Mouse (Mus musculus) spleen, adult 2 months (tissue): ENCODE measurements at regions not wholly inside any gene's neighbourhood (a gene's known extent, or its start where the extent isn't known, plus 50 kb on each side); places are given as distances from the start of the nearest gene placed in this dataset.

Experiments used
- DNase-seq, 2 experiments: peaks; one replicate each; pipeline versions ENCODE4 v3.0.0 to v3.0.0-alpha.2; 2012 to 2021; ENCODE audit warnings: low spot score in 2 of 2, low read depth in 1 of 2
- H3K27ac ChIP-seq: fragments of 200-500 bp; 2 replicates; pipeline ENCODE4 v1.5.1; 2012; ENCODE audit warnings: low read length, inconsistent platforms; ENCODE audit not compliant: insufficient read depth
- H3K27me3 ChIP-seq: fragments of 200-500 bp; 2 replicates; pipeline ENCODE4 v1.6.1; 2012; ENCODE audit warnings: mild to moderate bottlenecking, moderate library complexity, low read length, inconsistent platforms; ENCODE audit not compliant: control insufficient read depth, insufficient read depth
- H3K36me3 ChIP-seq: fragments of 200-500 bp; 2 replicates; pipeline ENCODE4 v1.6.1; 2012; ENCODE audit warnings: mild to moderate bottlenecking, low read length, inconsistent platforms; ENCODE audit not compliant: control insufficient read depth, insufficient read depth
- H3K4me1 ChIP-seq: fragments of 200-500 bp; 2 replicates; pipeline ENCODE4 v1.6.1; 2011; ENCODE audit warnings: inconsistent platforms; ENCODE audit not compliant: control insufficient read depth, insufficient read depth, insufficient read length
- H3K4me3 ChIP-seq: fragments of 200-500 bp; 2 replicates; pipeline ENCODE4 v1.5.1; 2011; ENCODE audit warnings: mild to moderate bottlenecking, inconsistent platforms; ENCODE audit not compliant: insufficient read depth, insufficient read length; ENCODE audit errors: extremely low read depth
- CTCF ChIP-seq: fragments of 200-500 bp; IDR thresholded peaks from 2 replicates; pipeline ENCODE4 v1.5.1; 2011; ENCODE audit warnings: mild to moderate bottlenecking, inconsistent platforms; ENCODE audit not compliant: insufficient read depth, insufficient read length, insufficient replicate concordance; ENCODE audit errors: extremely low read depth
- POLR2A ChIP-seq: fragments of 200-500 bp; IDR thresholded peaks from 2 replicates; pipeline ENCODE4 v1.6.1; 2011; ENCODE audit warnings: low read depth, low read length, inconsistent platforms
- WGBS: fragments of 180-500 bp; shearing (Covaris S2); methylation state at CpG from one replicate; pipeline ENCODE4 v1.1.7; 2018; 5-methylcytosine and 5-hydroxymethylcytosine counted together

- H3K27me3 ChIP-seq = no peaks in the 10 kb centered on the region
- TF ChIP-seq POLR2A = no peak
- no peak for TF ChIP-seq CTCF
- WGBS = 83% methylated on average over 10 of the region's 10 CpGs
- H3K4me1 ChIP-seq = no peaks in the 10 kb centered on the region
- H3K36me3 ChIP-seq = no peaks in the 10 kb centered on the region
- H3K4me3 ChIP-seq = no peak overlapping the region
- DNase-seq = no peak
- H3K27ac ChIP-seq = no peak overlapping the region
Measured at GRCm38 (mm10) chr2:75324146-75324749, 334.8 kb upstream of the Hnrnpa3 start.

GRCm38 (mm10) chr2:75329598-75329997 lies 329.5 kb upstream of the Hnrnpa3 start:
- TF ChIP-seq POLR2A (no peak), CTCF (no peak)
- Histone ChIP-seq H3K27ac (no peak overlapping the region), H3K27me3 (no peaks in the 10 kb centered on the region), H3K36me3 (no peaks in the 10 kb centered on the region), H3K4me1 (no peaks in the 10 kb centered on the region), H3K4me3 (no peak overlapping the region)
- 39% methylated on average over 2 of the region's 2 CpGs for WGBS
- no peak for DNase-seq

- no peak overlapping the region for H3K27ac ChIP-seq
- H3K4me3 ChIP-seq = no peak overlapping the region
- DNase-seq = no peak
- H3K27me3 ChIP-seq = no peaks in the 10 kb centered on the region
- 57% methylated on average over 2 of the region's 2 CpGs for WGBS
- TF ChIP-seq POLR2A (no peak), CTCF (no peak)
- H3K36me3 ChIP-seq = no peaks in the 10 kb centered on the region
- no peaks in the 10 kb centered on the region for H3K4me1 ChIP-seq
Measured at GRCm38 (mm10) chr2:75341310-75341709, 317.8 kb upstream of the Hnrnpa3 start.

GRCm38 (mm10) chr2:75341726-75342280 lies 317.3 kb upstream of the Hnrnpa3 start:
- no peaks in the 10 kb centered on the region for H3K36me3 ChIP-seq
- DNase-seq = no peak
- TF ChIP-seq CTCF (no peak), POLR2A (no peak)
- H3K4me3 ChIP-seq = no peak overlapping the region
- H3K27me3 ChIP-seq = no peaks in the 10 kb centered on the region
- WGBS = 69% methylated on average over 6 of the region's 6 CpGs
- no peaks in the 10 kb centered on the region for H3K4me1 ChIP-seq
- no peak overlapping the region for H3K27ac ChIP-seq

GRCm38 (mm10) chr2:75350902-75351301 lies 308.2 kb upstream of the Hnrnpa3 start:
- TF ChIP-seq CTCF (no peak), POLR2A (no peak)
- no peak overlapping the region for H3K27ac ChIP-seq
- no peaks in the 10 kb centered on the region for H3K36me3 ChIP-seq
- WGBS = 65% methylated on average over 3 of the region's 3 CpGs
- no peak overlapping the region for H3K4me3 ChIP-seq
- no peak for DNase-seq
- H3K27me3 ChIP-seq = no peaks in the 10 kb centered on the region
- no peaks in the 10 kb centered on the region for H3K4me1 ChIP-seq

GRCm38 (mm10) chr2:75351965-75352364 lies 307.1 kb upstream of the Hnrnpa3 start:
- DNase-seq = no peak
- H3K4me3 ChIP-seq = no peak overlapping the region
- TF ChIP-seq POLR2A (no peak), CTCF (no peak)
- H3K36me3 ChIP-seq = no peaks in the 10 kb centered on the region
- no peaks in the 10 kb centered on the region for H3K27me3 ChIP-seq
- 96% methylated on average over 5 of the region's 5 CpGs for WGBS
- no peak overlapping the region for H3K27ac ChIP-seq
- H3K4me1 ChIP-seq = no peaks in the 10 kb centered on the region

- no peak overlapping the region for H3K4me3 ChIP-seq
- H3K27ac ChIP-seq = no peak overlapping the region
- no peaks in the 10 kb centered on the region for H3K27me3 ChIP-seq
- no peak for TF ChIP-seq POLR2A
- TF ChIP-seq CTCF = no peak
- WGBS = 92% methylated on average over 4 of the region's 4 CpGs
- H3K36me3 ChIP-seq = no peaks in the 10 kb centered on the region
- no peaks in the 10 kb centered on the region for H3K4me1 ChIP-seq
- no peak for DNase-seq
Measured at GRCm38 (mm10) chr2:75352564-75352963, 306.5 kb upstream of the Hnrnpa3 start.
